In the genomic region with DNA sequence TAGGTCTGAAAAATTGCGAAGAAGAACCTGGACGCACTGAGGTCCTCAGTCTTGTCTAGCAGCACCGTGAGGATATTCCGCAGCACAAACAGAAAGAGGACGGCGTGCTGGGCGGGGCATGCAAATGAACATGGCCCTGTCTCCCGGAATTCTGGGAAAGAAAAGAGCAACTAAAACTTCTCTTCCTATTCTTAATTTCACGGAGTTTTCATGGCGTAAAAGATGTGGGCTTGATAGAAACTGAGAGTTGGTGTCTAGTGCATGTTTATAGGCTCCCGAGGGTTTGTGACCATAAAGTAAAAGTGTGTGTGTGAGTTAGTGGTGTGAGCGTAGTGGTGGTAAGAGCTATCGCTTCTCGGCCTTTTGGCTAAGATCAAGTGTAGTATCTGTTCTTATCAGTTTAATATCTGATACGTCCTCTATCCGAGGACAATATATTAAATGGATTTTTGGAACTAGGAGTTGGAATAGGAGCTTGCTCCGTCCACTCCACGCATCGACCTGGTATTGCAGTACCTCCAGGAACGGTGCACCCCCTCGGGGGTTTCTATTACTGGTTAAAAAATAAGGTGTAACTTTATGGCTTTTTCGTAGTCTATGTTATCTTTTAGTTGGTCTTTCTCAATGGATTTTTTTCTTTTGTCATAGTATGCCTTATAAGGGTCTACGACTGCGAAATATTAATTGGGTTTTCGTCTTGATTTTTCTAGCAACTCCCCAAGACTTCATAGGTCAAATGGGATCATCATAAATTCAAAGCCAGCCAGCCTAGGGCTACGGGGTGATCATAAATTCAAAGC, we compare ENCODE assay signal across 7 mouse cellular contexts. TPM values are rescaled to one million over a fixed set of nuclear protein-coding genes. Genes with fewer than 3 reads are reported as not detected.
DNase-seq lines count a peak whose midpoint lies in the region; ATAC-seq lines count a peak whose summit lies in the region.

No protein-coding gene starts in this region.

- intact Hi-C loops in left cerebral cortex, postnatal 10 days (cut with DNase I): no loop called here

- peak; percentile 73 for ATAC-seq in inflammation-experienced regulatory T-cells, adult 6 months
- ATAC-seq in megakaryocyte-erythroid progenitor cell, adult 5-6 weeks (replicated peaks; ENCODE audit: low FRiP score, low TSS enrichment, poor library complexity, severe bottlenecking): peak; percentile 84

- DNase-seq in adipocyte (ENCODE audit: low spot score): peak; percentile 78
- peak; percentile 90 for DNase-seq in embryo, embryonic 10 days (ENCODE audit: low spot score)
- peak; percentile 69 for DNase-seq in gastrocnemius, postnatal 10 days
- peak; percentile 74 to 86 for DNase-seq in left cerebral cortex, postnatal 10 days (ENCODE audit: extremely low spot score in 1 of 2, low spot score in 2 of 2)
- DNase-seq in right cerebral cortex, postnatal 25 days: peak; percentile 67

RNA-seq across cellular contexts. Expression of gene Slfn14, which starts 15.2 kb away (rescaled TPM):
- total RNA-seq in gastrocnemius, postnatal 10 days (2021): under 1 TPM in 1 of 2 experiments, not detected in 1; 0.47 TPM
- polyA plus RNA-seq in inflammation-experienced regulatory T-cells, adult 6 months (2017; shearing (Covaris generic)): under 1 TPM in 1 of 3 experiments, not detected in 2; 0.09 TPM
- under 1 TPM in 1 of 2 experiments, not detected in 1; 0.11 TPM for total RNA-seq in left cerebral cortex, postnatal 10 days (2021)
- total RNA-seq in megakaryocyte-erythroid progenitor cell, adult 5-6 weeks (2014; fragmentation: Nextera tagmentation): not detected in 2 replicates
- total RNA-seq in megakaryocyte-erythroid progenitor cell, adult 5-6 weeks (2017): 0.28 TPM in 1 of 2 replicates, not detected in the other

RNA-seq across cellular contexts. Expression of gene Ap2b1, which starts 27.5 kb away (rescaled TPM):
- 10 to 100 TPM; 39.7 to 49.1 TPM for total RNA-seq in gastrocnemius, postnatal 10 days (2021)
- 10 to 100 TPM; 57.2 to 59.1 (median 57.7) TPM for polyA plus RNA-seq in inflammation-experienced regulatory T-cells, adult 6 months (2017; shearing (Covaris generic))
- 100 to 1,000 TPM; 326 to 342 TPM for total RNA-seq in left cerebral cortex, postnatal 10 days (2021)
- 74.0 and 74.2 TPM in 2 replicates for total RNA-seq in megakaryocyte-erythroid progenitor cell, adult 5-6 weeks (2014; fragmentation: Nextera tagmentation)
- 61.2 and 65.4 TPM in 2 replicates for total RNA-seq in megakaryocyte-erythroid progenitor cell, adult 5-6 weeks (2017)

RNA-seq across cellular contexts. Expression of gene Pex12, which starts 31.0 kb away (rescaled TPM):
- 10 to 100 TPM; 14.5 to 19.2 TPM for total RNA-seq in gastrocnemius, postnatal 10 days (2021)
- polyA plus RNA-seq in inflammation-experienced regulatory T-cells, adult 6 months (2017; shearing (Covaris generic)): 10 to 100 TPM in 2 of 3 experiments, 1 to 10 TPM in 1; 8.4 to 15.4 (median 13.2) TPM
- total RNA-seq in left cerebral cortex, postnatal 10 days (2021): 10 to 100 TPM in 1 of 2 experiments, 1 to 10 TPM in 1; 7.2 to 11.8 TPM
- total RNA-seq in megakaryocyte-erythroid progenitor cell, adult 5-6 weeks (2014; fragmentation: Nextera tagmentation): 7.6 and 10.1 TPM in 2 replicates
- 9.5 and 9.6 TPM in 2 replicates for total RNA-seq in megakaryocyte-erythroid progenitor cell, adult 5-6 weeks (2017)

Comparison
In these comparisons a context has a peak if more than half of its experiments do, and no peak if none do; other contexts are left out.
1. Peak in every context shown above with its lines: DNase-seq and ATAC-seq.
2. RNA of gene Ap2b1, which starts 27.5 kb away (total RNA-seq): 326 to 342 TPM in left cerebral cortex, postnatal 10 days; 61.2 to 74.2 TPM in megakaryocyte-erythroid progenitor cell, adult 5-6 weeks and 39.7 to 49.1 TPM in gastrocnemius, postnatal 10 days; every median in the first group is over 4 times any median in the second.